Mouse (Mus musculus) cerebellum, adult 11 months (tissue): Measurements from ENCODE around the gene Rbm45.

Source experiments
- DNase-seq: peaks from one replicate; pipeline ENCODE4 v3.0.0; 2022

The Rbm45 gene

DNA sequence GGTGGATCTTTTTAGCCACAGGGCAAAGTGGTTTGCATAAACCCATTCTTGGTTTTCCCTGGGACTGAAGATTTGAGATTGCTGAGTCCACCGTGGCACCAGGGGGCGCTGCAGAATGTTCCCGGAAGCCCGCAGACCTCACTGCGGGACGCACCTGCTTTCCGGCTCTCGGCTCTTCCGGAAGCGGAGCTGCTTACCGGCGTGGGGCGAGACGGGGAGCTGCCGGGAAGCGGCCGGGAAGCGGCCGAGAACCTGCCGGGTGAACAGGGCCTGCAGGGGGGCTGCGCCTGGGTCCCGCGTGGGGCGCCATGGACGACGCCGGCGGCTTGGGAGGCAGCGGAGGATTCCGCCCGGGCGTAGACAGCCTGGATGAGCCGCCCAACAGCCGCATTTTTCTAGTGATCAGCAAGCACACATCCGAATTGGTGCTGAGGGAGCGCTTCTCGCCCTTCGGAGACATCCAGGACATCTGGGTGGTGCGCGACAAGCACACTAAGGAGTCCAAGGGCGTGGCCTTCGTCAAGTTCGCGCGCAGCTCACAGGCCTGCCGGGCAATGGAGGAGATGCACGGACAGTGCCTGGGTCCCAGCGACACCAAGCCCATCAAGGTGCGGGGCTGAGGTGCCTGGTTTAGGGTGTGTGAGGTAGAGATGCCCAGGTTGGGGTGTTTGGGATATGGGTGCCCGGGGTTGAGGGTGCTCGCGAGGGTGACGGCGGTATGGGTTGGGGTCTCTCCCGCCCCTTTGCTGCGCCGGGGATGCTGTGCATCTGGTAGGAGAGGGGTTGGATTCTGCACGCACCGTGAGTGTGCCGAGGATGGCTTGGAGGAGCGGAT, at the start of gene Rbm45:
Rbm45 (plus strand) TSS at position 164 of the 835 bp plus-strand sequence.
- peak; percentile 87 for DNase-seq

GRCm38 (mm10) chr2:76320336-76320735, 49.4 kb upstream of the Rbm45 start:
- DNase-seq = no peak

DNA sequence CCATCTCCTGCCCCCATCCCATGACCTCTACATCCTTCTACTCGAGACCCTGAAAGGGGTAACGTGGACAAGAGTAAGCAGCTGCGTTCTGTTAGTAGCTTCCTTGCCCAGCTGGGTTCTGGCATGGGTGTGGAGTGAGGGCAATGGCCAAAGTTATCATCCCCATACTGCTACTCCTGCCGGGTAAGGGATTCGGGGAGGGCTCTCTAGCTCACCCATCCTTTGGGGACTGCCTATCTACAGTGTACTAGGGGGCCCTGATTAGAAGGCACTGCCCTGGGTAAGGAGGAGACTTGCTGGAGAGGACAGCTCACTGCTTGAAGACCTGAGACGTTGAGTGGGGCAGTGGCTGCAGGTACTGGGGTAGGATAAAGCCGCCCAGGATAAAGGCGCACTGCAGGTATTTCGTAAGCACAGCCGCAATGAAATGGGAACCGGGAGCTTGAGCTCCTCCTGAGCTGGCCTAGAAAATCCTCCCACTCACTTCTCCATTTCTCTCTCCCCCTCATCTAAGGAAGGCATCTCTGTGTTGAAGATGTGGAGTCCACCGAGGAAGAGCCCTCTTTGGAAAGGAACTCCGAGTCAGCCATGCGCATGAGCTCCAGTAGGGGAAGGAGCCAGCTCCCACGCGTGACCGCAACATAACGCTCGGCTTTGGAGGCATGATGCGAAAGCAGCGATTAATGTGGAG, 46.5 kb upstream of the Rbm45 start:
- DNase-seq = no peak

DNA sequence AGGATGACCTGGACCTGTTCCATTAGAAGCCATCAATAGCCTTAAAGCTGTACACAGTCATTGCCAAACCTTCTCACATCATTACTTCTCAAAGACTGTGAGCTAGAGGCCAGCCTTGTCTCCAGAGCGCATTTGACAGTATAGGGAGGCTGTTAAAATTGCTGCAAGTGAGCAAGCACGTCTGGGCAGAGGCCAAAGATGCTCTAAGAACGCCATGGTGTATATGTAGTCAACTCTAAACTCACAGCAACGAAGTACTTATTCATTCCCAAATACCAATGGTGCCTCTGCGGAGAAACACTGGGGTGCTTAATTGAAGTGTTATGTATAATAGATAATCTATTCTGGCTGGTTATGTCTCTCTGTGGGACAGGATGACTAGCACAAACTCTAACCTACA, 45.3 kb upstream of the Rbm45 start:
- no peak for DNase-seq

- no peak for DNase-seq
These were observed 43.6 kb upstream of the Rbm45 start for GRCm38 (mm10) chr2:76326161-76326560.

GRCm38 (mm10) chr2:76330081-76330480, 39.7 kb upstream of the Rbm45 start:
- DNase-seq = no peak

GRCm38 (mm10) chr2:76332161-76332805, 37.5 kb upstream of the Rbm45 start:
- no peak for DNase-seq

DNA sequence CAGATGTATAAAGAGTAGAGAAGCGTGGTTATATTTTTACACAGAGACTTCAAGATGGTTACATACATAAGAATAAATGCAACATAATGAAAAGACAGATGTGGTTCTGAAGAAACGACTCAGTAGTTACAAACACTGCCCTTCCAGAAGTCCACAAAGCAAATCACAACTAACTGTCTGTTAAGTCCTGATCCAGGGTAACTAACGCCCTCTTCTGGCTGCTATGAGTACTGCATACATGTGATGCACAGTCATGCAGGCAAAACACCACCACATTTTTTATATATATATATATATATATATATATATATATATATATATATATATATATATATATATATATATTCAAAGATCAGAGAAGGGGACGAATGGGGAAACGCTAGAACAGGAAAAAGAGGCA, 35.2 kb upstream of the Rbm45 start:
- DNase-seq = no peak

GRCm38 (mm10) chr2:76338215-76339156, 31.3 kb upstream of the Rbm45 start, which contains the start of gene Pde11a:
Gene Pde11a (minus strand): TSS chr2:76338774.
- DNase-seq = no peak

DNA sequence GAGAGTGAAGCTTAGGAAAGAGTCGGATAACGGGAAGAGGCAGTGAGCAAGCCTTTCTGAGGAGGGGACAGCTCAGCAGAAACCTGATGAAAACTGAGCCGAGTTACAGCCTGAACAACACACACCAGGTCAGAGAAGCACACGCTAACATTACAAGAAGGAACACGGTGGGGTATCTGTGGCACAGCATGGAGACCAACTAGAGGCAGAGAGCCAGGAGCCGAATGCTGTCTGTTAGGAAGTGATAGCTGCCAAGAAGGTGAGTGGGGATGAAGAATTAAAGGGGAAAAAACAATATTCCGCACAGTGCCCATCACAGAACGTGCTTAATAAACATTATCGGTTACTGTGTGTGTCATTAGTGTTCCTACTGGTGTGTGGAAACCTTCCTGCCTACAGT, 27.6 kb upstream of the Rbm45 start:
- DNase-seq = no peak

DNA sequence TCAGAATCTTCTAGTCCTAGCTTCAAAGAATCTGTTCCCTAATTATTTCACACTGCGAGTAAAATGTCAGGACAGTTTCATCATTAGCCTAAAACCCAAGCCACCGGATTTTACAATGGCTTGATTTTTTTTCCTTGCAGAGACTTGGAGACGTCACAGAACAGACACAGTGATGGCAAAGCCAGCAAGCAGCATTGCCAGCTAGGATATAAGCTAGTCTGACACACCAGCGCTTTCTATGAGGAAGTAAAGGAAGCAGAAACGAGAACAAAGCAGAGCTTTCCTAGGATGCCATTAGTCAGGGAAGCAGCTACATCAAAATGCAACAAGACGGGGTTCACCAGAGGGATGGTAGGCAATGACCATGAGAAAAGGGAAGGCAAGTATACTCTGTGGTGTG, 21.9 kb upstream of the Rbm45 start:
- DNase-seq = no peak

DNA sequence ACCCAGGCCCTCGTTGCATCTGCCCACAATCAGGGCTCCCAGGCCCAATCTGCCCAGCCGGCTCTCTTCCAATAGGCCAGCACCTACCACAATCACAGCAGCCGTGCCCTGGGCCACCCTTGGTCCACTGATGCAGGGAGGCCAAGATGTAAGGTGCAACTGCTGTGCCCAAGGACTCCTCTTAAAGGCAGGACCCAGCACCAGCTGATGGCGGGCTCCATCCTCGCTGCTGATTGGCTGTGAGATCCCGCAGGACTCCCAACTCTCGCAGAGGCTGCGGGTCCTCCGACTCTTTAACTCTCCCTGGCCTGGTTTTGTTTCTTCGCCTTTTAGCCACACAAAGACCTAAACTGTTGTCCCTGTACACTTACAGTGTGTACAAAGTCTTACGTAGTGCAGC, 9.6 kb upstream of the Rbm45 start, which contains the start of gene Cyct:
Cyct (minus strand) TSS at position 225 of the 400 bp plus-strand sequence.
- no peak for DNase-seq

- no peak for DNase-seq
These were observed 7.7 kb upstream of the Rbm45 start for GRCm38 (mm10) chr2:76362111-76362510.

GRCm38 (mm10) chr2:76365811-76366210, 4.0 kb upstream of the Rbm45 start:
- DNase-seq = no peak

DNA sequence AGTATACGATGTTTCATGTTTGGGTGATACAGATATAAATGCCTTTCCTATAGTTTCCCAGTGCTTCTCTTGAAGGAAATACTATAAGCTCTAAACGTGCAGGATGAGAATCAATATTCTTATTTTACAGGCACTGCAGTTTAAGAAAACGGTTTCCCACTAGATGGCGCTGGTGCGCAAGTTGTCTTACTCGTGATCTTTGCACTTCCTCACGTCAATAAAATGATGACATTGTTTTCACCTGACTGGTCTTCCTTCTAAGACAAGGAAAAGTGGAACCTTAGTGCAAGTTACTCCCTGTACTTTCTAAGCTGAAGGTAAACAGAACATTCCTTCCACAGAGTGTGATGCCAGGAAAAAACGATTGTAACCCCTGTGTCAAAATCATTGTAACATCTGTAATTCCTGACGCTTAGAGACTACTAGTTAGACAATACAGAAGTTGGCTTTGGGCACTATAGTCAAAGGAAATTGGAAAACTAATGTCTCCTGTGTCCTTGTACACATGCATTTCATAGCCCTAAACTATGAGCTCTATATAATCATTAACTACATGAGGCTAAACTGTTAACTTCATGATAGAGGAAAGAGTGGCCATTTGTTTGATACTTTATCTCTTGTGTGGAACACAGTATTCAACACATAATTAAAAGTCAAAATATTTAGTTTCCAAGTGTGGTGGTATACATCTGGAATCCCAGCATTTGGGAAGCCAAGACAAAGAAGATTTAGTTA, 2.4 kb upstream of the Rbm45 start:
- DNase-seq = peak; percentile 68

- DNase-seq = no peak
These were observed 723 bp upstream of the Rbm45 start for GRCm38 (mm10) chr2:76368861-76369660.

- DNase-seq = no peak
These were observed 805 bp downstream of the Rbm45 start for GRCm38 (mm10) chr2:76370656-76370922.

- DNase-seq = no peak
These were observed 2.5 kb downstream of the Rbm45 start for GRCm38 (mm10) chr2:76372244-76372643.

DNA sequence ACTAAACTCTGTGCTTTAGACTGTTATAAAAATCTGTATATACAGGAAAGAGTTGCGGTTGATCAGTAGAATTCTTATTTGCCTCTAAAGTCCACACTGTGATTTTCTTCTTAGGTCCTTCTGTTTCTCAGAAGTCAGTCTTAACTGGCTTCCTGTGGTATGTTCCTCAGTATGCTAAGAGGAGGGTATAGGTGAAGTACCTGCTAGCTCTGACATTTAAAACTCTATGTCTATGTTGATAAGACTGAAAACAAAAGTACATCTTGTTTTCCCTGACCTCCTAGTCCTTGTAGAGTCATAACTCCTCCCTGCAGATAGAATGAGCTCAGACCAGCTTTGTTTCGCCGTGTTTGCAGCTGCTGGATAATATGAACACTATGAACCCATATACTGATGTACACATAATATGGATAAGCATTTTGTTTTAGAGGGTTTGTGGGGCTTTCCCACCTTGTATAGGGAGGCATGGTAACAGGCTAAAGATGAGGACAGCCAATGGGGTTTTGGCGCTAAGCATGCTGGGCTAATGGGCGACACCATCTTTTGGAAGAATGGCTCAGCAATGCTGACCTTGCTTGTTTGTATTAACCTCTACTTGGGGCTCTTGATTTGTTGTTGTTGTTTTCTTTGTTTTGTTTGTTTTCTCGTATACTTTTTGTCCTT, 4.9 kb downstream of the Rbm45 start:
- DNase-seq = no peak

- no peak for DNase-seq
These were observed 8.9 kb downstream of the Rbm45 start for GRCm38 (mm10) chr2:76378646-76379045.

GRCm38 (mm10) chr2:76386531-76386930, 16.7 kb downstream of the Rbm45 start:
- DNase-seq = no peak
